Mouse (Mus musculus): ENCODE data around the gene Klk4.

Gene Klk4

DNA sequence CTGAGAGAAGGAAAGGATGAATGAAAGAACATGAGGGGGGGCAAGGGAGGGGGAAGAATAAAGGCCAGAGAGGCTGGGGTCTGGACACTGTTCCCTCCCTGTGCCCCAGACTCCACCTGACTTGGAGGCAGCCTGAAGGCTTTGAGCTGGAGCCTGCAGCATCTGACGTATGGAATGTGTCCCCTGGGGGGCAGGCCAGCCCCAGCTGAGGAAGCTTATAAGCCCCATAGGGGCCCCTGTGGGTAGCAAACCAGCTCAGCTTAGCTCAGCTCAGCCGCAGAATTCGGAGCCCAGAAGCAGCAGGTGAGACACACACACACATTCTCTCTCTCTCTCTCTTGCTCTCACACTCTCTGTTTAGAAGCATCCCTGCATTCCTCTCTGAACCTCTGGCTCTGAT is at the start of gene Klk4:
Gene Klk4, plus strand, starts transcription at position 249 of the 400 bp plus-strand sequence.
- DNase-seq = no peak

GRCm38 (mm10) chr7:43841701-43842100 is 39.3 kb upstream of the Klk4 start, which contains the start of gene Klk5:
Klk5 (plus strand) TSS chr7:43841971.
- no peak for DNase-seq

GRCm38 (mm10) chr7:43843801-43844200 is 37.2 kb upstream of the Klk4 start:
- no peak for DNase-seq

DNA sequence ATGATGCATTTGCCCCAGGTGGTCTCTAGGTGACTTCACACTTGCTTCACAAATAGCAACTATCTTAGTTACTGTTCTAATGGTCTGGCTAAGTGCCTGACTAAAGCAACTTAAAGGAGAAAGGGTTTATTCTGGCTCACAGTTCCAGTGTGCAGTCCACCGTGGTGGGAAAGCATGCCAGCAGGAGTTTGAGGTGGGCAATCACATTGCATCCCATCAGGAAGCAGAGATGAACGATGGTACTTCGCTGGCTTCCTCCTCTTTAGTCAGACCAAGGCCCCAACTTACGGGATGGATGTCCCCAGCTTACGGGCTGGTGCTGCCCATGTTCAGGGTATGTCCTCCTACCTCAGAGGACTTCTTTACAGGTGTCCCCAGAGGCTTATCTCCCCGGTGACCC is 29.3 kb upstream of the Klk4 start:
- no peak for DNase-seq

DNA sequence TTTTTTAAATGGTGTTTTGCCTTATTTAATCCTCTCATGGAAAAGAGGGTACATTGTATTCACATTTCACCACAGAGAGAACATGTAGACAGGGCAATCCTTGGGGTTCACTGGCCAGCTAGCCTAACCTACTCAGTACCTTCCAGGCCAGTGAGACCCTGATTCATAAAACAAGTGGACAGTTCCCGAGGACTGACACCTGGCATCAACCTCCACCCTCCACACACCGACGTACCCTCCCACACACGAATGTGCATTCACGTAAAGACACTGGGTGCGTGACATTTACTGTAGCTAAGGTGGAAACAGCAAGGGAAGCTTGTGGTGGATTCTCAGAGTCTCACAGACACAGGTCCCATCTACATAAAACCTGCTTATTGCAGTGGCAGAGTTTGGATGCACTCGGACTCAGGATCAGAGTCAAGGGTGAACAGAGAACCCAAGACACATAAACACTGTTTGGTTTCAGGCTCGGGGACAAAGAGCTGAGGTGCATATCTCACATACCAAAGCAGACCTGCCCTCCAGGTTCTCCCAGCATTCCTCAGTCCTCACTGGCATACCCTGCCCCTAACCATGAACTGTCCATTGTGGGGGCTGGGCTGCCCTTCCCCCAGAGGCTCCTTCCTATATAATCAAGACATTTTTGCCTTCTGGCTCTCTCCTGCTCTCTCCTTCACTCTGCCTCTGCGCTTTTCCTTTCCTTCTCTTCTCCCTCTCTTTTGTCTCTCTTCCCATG is 26.1 kb upstream of the Klk4 start:
- DNase-seq = no peak

GRCm38 (mm10) chr7:43855709-43856108 is 25.3 kb upstream of the Klk4 start:
- DNase-seq = no peak

GRCm38 (mm10) chr7:43856307-43856706 is 24.7 kb upstream of the Klk4 start:
- DNase-seq = no peak

DNA sequence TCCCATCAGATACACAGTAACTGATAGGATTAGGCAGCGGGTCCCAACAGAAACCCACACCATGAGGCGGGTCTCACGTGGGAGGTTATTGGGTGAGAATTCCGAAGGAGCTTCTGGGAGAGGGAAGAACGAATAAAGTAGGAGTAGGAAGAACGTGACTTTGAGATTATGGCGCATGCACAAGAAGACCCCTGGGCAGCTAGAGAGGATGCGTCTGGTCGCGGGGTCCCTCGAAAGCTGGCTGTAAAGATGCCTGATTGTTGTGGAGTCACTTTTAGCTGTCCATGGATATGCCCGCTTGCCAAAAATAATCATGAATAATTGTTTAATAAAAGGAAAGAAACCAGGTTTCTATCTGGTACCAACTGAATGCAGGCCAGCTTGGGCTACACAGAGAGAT is 23.5 kb upstream of the Klk4 start:
- no peak for DNase-seq

DNA sequence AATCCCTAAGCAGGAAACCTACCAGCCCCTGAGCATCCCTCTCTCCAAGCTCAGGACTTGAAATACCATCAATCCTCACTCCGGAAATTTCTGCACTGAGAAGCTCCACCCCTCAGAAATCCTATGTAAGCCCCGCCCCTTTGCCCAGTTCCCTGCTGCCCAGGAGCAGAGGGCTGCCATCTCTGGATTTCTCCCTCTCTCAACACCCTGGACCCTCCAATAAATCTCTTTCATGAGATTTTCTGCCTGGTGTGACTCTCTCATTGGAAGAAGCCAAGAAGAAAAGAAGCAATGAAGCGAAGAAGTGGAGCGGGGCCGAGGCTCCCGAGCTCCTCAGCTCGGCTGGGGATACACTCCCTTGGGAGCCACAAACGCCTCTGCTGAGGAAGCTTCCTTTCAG is 20.5 kb upstream of the Klk4 start:
- DNase-seq = no peak

DNA sequence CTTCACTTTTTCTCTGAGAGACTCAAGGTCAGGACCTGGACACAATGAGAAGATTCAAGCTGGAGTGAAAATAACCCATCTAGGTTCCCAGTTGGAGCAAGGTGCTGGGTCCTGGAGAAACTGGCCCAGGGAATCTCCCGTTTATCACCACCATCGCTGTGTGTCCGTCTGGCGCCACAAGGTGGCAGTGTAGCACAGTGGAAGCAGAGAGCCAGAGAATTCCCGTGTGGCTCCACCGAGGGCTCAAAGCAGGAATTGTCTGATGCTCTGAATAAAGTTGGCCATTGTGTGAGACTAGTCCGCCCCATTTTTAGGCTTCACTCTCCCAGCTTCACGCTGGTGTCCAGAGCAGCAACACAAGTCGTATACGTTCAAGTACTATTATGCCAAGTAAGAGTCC is 7.7 kb upstream of the Klk4 start:
- peak; percentile 87 for DNase-seq

GRCm38 (mm10) chr7:43873674-43874073 is 7.3 kb upstream of the Klk4 start:
- no peak for DNase-seq

- DNase-seq = no peak
Measured at GRCm38 (mm10) chr7:43874868-43875375, 6.0 kb upstream of the Klk4 start.

- DNase-seq = no peak
Measured at GRCm38 (mm10) chr7:43876444-43876843, 4.5 kb upstream of the Klk4 start.

GRCm38 (mm10) chr7:43878281-43878680 is 2.7 kb upstream of the Klk4 start:
- DNase-seq = no peak

- no peak for DNase-seq
Measured at GRCm38 (mm10) chr7:43882346-43882745, 1.4 kb downstream of the Klk4 start.

GRCm38 (mm10) chr7:43882811-43883210 is 1.9 kb downstream of the Klk4 start:
- DNase-seq = no peak

- DNase-seq = peak; percentile 63
Measured at GRCm38 (mm10) chr7:43883547-43883946, 2.6 kb downstream of the Klk4 start.

DNA sequence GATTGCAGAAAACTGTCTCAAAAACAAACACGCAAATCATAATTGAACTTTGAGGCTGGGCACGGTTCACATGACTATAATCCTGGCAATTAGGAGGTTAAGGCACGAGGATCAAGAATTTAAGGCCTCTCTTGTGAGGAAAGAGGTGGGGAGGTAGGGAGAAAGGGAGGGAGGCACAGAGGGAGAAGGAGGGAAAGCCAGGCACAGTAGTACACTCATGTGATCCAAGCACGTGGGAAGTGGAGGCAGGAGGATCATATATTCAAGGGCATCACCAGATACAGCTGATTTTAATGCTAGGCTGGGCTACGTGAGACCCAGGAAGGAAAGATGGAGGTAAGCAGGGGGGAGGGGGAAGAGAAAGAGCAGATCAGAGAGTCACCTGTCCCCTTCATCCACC is 10.4 kb downstream of the Klk4 start:
- no peak for DNase-seq

GRCm38 (mm10) chr7:43891788-43892187 is 10.8 kb downstream of the Klk4 start:
- no peak for DNase-seq

DNA sequence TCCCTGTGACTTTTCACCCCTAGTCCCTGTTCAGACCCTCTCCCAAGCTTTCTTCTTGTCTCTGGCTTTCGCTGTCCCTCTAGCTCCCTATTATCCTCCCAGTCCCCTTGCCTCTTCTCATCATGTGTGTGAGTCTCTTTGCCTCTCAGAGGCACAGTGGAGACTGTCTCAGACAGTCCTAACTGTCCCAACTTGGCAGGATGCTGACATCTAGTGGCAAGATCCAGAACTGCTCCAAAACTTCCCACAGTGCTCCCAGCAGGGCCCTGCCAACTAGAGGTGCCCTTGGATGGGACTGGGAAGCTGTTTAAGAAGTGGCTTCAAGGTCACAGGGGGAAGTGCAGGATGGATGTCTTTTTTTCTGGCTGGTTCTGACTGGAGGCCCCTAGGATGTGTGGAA is 13.9 kb downstream of the Klk4 start:
- peak; percentile 84 for DNase-seq

GRCm38 (mm10) chr7:43914821-43915220 is 33.9 kb downstream of the Klk4 start:
- no peak for DNase-seq

GRCm38 (mm10) chr7:43918426-43918825 is 37.5 kb downstream of the Klk4 start:
- DNase-seq = no peak

GRCm38 (mm10) chr7:43918871-43919270 is 37.9 kb downstream of the Klk4 start:
- no peak for DNase-seq

DNA sequence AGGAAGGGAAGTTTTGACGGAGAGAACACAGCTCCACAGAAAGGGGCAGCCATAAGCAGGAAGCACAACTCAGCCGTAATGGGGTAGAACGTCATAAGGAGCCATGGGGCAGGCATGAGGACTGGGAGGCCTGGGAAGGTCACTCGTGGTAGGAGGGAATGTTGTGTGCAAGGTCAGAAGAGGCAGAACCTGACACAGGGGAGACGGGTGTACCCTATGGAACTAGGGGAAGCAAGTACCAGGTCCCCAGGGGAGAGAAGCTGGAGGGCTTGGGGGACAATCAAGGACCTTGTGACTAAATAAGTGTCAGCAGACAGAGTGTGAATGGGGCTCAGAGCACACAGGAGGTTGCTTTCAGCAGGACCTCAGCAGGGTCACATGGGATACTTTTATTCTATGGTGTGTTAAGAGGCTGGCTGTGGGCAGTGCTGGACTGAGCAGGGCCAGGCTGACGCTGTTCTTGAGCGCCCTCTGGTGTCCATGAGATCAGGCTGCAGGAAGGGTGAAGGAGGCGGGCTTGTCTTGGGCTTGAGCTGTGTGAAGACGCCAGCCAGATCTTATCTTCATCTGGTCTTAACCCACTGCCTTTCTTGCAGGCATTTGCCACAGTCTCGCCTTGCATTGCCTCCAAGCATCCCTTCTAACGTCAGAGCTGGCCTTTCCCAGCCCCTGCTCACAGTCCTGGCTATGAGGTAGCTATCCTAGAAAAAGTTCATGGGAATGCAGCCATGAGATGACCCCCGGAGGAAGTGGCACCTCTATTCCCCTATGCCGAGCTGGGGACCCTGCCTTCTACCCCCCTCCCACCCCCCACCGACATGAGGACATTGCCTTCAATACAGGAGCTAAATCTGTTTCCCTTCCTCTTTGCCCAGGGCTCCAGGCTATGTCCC is 38.8 kb downstream of the Klk4 start:
- DNase-seq = peak; percentile 78
